Mouse (Mus musculus): ENCODE data around the gene Rnf10.
A peak's percentile ranks its signal among the peaks of the same experiment; 100 is the strongest.
"Not testable (repeated sequence)": the region's sequence is repeated elsewhere in the genome, so short reads cannot be mapped to it uniquely, and the experiment has no call there.

The Rnf10 gene

DNA sequence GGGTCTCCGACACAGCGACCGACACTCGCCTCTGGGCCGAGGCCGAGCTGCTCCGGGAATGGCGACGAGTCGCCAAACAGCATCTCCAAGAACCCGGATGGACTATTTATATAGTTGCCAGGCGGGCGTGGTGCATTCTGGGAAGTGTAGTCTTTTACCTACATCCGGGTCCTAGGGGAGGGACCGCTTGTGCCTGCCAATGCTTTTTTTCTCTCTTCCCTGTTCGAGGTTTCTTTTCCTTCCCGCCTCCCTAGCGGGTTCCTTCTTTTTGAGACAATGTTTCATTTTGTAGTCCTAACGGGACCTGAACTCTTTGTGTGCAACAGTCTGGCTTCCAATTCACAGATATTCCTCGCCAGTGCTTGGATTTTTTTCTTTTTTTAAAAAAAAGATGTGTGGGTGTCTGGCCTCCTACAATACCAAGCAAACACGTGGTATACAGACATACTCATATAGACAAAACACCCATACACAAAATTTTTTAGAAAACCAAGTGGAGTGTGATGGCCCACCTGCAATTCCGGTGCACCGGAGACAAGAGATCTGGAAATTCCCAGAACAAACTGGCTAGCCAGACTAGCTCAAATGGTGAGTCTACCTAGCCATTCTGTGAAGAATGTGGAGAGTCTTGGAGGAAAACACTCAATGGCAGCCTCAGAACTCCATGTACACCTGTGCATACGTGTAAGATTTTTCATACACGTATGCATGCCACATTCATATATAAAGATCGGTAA, at the start of gene Rnf10:
Rnf10 (minus strand) TSS at position 87 of the 737 bp plus-strand sequence.
- DNase-seq (ENCODE audit: low spot score in 2 of 2), result peak; percentile 98 to 99

- peak; percentile 62 to 70 for DNase-seq (ENCODE audit: low spot score in 2 of 2)
Observed at GRCm38 (mm10) chr5:115319004-115319940, 46.6 kb upstream of the Rnf10 start.

GRCm38 (mm10) chr5:115317645-115318328, 45.1 kb upstream of the Rnf10 start:
- no peak for DNase-seq (ENCODE audit: low spot score in 2 of 2)

- no peak for DNase-seq (ENCODE audit: low spot score in 2 of 2)
Observed at GRCm38 (mm10) chr5:115316968-115317644, 44.4 kb upstream of the Rnf10 start.

DNA sequence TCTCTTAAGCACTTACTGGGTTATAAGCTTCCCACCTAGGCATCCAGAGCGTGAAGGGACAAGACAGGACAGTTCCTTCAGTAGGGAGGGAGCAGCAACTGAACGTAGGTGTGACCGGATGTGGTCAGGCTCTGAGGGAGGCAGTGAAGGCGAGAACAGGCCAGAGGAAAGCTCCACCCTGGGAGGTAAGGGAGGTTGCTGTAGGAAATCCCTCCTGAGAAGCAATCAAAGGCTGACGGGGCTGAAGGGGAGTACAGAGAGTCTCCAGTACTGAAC, 40.9 kb upstream of the Rnf10 start:
- no peak for DNase-seq (ENCODE audit: low spot score in 2 of 2)

GRCm38 (mm10) chr5:115312816-115313667, 40.3 kb upstream of the Rnf10 start:
- no peak for DNase-seq (ENCODE audit: low spot score in 2 of 2)

- DNase-seq (ENCODE audit: low spot score in 2 of 2), result no peak
Observed at GRCm38 (mm10) chr5:115312354-115312753, 39.7 kb upstream of the Rnf10 start.

GRCm38 (mm10) chr5:115302190-115302589, 29.5 kb upstream of the Rnf10 start:
- not testable (repeated sequence) for DNase-seq (ENCODE audit: low spot score in 2 of 2)

DNA sequence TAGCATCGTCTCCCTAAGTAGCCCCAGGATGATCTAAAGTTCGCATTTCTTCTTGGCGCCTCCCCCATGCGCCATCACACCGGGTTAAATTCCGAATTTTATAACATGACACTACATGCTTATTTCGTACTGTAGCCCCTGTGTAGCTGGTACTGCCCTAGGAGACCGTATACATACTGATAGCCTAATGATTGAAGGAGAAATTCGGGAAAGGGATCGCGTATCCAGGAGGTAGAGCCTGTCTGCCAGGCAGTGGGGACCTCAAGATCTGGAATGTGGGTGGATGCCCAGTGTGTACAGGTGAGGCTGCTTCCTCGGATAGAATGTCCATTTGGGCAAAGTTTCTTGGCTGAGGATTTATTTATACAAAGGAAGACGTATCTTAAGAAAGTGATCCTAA, 28.9 kb upstream of the Rnf10 start:
- DNase-seq (ENCODE audit: low spot score in 2 of 2), result no peak

- peak; percentile 100 for DNase-seq (ENCODE audit: low spot score in 2 of 2)
Observed at GRCm38 (mm10) chr5:115300792-115301614, 28.3 kb upstream of the Rnf10 start, which contains the start of gene Dynll1. Dynll1 (minus strand) TSS chr5:115300999.

DNA sequence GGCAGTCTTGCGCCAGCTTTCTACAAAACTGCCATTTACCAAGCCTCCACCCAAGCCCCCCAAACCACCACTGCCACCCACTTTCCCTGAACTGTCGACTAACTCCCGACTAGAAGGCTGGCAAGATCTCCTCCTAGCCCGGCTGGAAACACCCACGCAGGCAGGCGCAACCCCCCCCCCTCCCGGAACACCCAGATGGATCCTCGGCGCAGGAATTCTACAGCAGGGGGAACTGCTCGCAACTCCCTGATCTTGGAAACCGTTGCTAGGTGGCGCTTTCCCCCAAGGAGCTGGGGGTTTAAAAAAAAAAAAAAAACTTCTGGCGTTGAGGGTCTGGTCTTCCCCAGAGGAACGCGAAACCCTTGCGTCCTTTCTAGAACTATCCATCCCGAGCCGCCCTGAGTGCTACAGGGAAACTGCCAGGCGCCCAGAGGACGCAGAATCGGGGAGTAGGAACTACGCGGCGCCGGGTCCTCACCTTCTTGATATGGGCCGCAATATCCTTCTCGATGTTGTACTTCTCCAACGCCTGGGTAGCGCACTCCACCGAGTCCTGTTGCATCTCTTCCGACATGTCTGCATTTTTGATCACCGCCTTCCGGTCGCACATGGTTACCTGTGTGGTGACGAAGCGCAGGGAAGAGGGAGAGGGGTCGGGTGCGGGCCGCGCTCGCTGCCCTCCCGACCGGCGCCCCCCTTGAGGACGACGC, 27.5 kb upstream of the Rnf10 start:
- DNase-seq (ENCODE audit: low spot score in 2 of 2), result peak; percentile 32 to 43

- DNase-seq (ENCODE audit: low spot score in 2 of 2), result no peak
Observed at GRCm38 (mm10) chr5:115296347-115296746, 23.6 kb upstream of the Rnf10 start.

DNA sequence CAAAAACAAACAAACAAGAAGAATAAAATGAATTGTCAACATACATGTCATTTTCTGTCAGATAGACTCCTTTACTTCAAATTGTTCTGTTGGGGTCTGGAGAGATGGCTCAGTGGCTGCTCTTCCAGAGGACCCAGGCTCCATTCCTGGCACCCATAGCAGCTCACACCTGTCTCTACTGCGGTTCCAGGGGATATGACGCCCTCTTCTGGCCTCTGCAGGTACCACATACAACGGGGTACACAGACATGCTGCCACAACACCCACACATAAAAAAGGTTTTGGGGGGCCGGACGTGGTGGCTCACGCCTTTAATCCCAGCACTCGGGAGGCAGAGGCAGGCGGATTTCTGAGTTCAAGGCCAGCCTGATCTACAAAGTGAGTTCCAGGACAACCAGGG, 21.5 kb upstream of the Rnf10 start:
- no peak for DNase-seq (ENCODE audit: low spot score in 2 of 2)

DNA sequence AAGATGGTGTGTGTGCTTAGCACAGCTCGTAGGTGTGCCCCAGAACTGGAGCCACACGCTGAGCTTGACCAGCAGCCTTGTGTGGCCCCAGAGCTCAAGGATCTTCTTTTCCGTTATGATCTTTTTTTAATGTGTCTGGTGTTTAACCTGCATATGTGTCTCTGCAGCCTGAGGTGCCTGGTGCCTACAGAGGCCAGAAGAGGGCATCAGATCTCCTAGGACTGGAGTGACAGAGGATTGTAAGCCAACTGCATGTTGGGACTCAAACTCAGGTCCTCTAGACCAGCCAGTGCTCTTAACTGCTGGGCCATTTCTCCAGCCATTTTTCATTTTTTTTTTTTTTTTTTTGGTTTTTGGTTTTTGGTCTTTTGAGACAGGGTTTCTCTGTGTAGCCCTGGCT, 12.0 kb upstream of the Rnf10 start:
- no peak for DNase-seq (ENCODE audit: low spot score in 2 of 2)

- no peak for DNase-seq (ENCODE audit: low spot score in 2 of 2)
Observed at GRCm38 (mm10) chr5:115280050-115280687, 7.5 kb upstream of the Rnf10 start.

DNA sequence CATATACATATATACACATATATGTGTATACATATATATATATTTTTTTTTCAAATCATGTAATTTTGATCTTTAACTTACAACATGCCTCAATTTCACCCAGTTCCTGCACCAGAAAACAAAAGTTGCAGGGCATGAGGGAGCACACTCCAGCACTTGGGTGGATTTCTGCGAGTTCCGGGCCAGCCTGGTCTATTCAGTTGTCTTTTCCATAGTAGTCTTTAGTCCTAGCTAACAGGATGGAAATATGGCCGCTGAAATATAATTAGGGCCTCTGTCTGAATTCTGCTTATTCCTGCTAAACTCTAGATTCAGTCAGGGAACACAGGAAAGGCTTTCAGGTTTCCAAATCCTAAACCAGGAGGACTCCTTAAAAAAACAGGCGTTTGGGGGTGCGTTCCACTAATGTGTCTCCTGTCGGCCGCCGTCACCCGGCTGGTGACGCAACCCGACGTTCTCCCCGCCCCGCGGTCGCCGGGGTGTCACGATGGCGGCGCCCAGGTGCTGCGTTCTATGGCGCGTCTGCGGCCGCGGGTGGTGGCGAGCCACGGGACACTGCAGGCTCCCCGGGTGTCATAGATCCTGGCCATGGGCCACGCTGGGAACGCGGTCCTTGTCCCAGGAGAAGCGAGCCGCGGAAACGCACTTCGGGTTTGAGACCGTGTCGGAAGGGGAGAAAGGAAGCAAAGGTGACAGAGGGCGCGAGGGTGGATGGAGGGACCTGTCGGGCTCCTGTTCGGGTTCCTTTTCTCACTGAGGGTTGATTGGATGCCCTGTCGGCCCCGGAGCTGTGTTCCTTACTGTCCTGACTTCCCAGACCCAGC, 6.7 kb upstream of the Rnf10 start, which contains the start of gene Coq5:
Coq5 (plus strand) TSS at position 441 of the 824 bp plus-strand sequence.
- DNase-seq (ENCODE audit: low spot score in 2 of 2), result peak; percentile 75 to 79

GRCm38 (mm10) chr5:115278785-115279184, 6.1 kb upstream of the Rnf10 start:
- no peak for DNase-seq (ENCODE audit: low spot score in 2 of 2)

DNA sequence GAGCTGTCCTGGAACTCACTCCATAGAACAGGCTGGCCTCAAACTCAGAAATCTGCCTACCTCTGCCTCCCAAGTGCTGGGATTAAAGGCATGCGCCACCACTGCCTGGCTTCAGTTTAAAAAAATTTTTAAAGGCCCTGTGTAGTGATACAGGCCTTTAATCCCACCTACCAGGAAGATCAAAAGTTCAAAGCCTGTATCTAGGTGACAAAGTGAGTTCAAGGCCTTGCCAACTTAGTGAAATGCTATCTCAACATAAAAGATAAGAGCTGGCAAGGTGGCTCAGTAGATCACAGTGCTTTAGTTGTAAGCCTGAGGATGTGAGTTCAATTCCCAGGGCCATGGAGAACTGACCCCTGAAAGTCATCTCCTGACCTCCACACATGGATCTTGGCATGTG, 5.4 kb upstream of the Rnf10 start:
- no peak for DNase-seq (ENCODE audit: low spot score in 2 of 2)
